Mouse (Mus musculus) leukemia stem cell, adult 10-12 weeks (primary cell): ENCODE data around the gene Il31. TPM values are rescaled to one million over a fixed set of nuclear protein-coding genes. Genes with fewer than 3 reads are reported as not detected.

ENCODE experiments used
- polyA plus RNA-seq: library from polyadenylated mRNA; stranded (reverse); fragments of >175 nt; gene quantifications from 2 replicates; pipeline ENCODE4 v1.2.3, GENCODE M21; 2012; ENCODE audit warnings: low replicate concordance

Il31 gene
- polyA plus RNA-seq, result not detected in 2 replicates

GRCm38 (mm10) chr5:123489112-123489785 lies at the start of gene Il31, which contains the start of gene Lrrc43:
Il31 (minus strand) TSS chr5:123489489.
Lrrc43 (plus strand) TSS chr5:123489305.

GRCm38 (mm10) chr5:123525281-123525680 lies 36.0 kb upstream of the Il31 start, which contains the start of gene Gm49027:
Gm49027 (minus strand) TSS chr5:123525488.

GRCm38 (mm10) chr5:123523692-123524392 lies 34.6 kb upstream of the Il31 start, which contains the start of gene Diablo:
Diablo (minus strand) TSS chr5:123524176.

GRCm38 (mm10) chr5:123510160-123510559 lies 20.9 kb upstream of the Il31 start, which contains the start of gene B3gnt4:
B3gnt4 (plus strand) TSS chr5:123510460.

Other genes starting within 250 kb of the Il31 start
- gene Wdr66, start 237.4 kb downstream of the Il31 start, polyA plus RNA-seq, result not detected in 2 replicates
- gene Bcl7a, start 145.7 kb downstream of the Il31 start, polyA plus RNA-seq, result 38.1 and 56.5 TPM in 2 replicates
- 14.6 and 26.3 TPM in 2 replicates for gene Mlxip, start 94.7 kb downstream of the Il31 start, polyA plus RNA-seq
- gene Lrrc43, start 184 bp downstream of the Il31 start, polyA plus RNA-seq, result not detected in 2 replicates
- gene B3gnt4, start 21.0 kb upstream of the Il31 start, polyA plus RNA-seq, result not detected in 2 replicates
- 3.0 and 8.0 TPM in 2 replicates for gene Diablo, start 34.7 kb upstream of the Il31 start, polyA plus RNA-seq
- 0.42 and 1.8 TPM in 2 replicates for gene Gm49027, start 36.0 kb upstream of the Il31 start, polyA plus RNA-seq
- 2.2 and 6.5 TPM in 2 replicates for gene Vps33a, start 83.5 kb upstream of the Il31 start, polyA plus RNA-seq
- 11.8 and 16.6 TPM in 2 replicates for gene Clip1, start 195.1 kb upstream of the Il31 start, polyA plus RNA-seq
- 47.2 and 47.8 TPM in 2 replicates for gene Zcchc8, start 231.6 kb upstream of the Il31 start, polyA plus RNA-seq